Mouse (Mus musculus): ENCODE data around the gene Vps45. TPM values are rescaled to one million over a fixed set of nuclear protein-coding genes. Genes with fewer than 3 reads are reported as not detected.
A peak's percentile ranks its signal among the peaks of the same experiment; 100 is the strongest.

Gene Vps45
- polyA plus RNA-seq, 1 experiment from 2014 or later, result 17.6 TPM

DNA sequence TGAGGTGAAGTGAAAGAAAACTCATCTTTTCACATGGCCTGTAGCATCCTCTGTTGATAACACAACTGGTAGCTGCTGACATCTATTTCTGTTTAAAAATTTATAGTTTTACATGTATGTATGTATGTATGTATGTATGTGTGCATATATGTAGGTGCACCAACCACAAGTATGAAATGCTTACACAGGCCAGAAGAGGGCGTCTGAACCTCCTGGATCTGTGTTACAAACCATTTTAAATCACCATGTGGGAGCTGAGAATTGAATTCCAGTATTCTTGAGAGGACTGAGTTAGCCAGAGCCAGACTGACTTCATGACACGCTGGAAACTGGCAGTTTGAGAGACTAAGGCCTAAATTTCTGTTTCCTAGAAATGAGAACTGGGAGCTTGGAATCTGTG is 32.9 kb upstream of the Vps45 start:
- no peak overlapping the region for H3K27ac ChIP-seq
- H3K9me3 ChIP-seq (replicated peaks), result no peaks in the 10 kb centered on the region
- peaks cover 17% of the 10 kb centered on the region for H3K4me1 ChIP-seq
- H3K9ac ChIP-seq, result no peak overlapping the region
- WGBS (ENCODE audit: insufficient replicate concordance), result 54% methylated on average over 2 of the region's 2 CpGs
- H3K4me2 ChIP-seq, result no peak overlapping the region
- ATAC-seq, result no peak
- H3K27me3 ChIP-seq (replicated peaks), result no peaks in the 10 kb centered on the region
- H3K4me3 ChIP-seq, result no peak overlapping the region
- H3K36me3 ChIP-seq, result no peaks in the 10 kb centered on the region

DNA sequence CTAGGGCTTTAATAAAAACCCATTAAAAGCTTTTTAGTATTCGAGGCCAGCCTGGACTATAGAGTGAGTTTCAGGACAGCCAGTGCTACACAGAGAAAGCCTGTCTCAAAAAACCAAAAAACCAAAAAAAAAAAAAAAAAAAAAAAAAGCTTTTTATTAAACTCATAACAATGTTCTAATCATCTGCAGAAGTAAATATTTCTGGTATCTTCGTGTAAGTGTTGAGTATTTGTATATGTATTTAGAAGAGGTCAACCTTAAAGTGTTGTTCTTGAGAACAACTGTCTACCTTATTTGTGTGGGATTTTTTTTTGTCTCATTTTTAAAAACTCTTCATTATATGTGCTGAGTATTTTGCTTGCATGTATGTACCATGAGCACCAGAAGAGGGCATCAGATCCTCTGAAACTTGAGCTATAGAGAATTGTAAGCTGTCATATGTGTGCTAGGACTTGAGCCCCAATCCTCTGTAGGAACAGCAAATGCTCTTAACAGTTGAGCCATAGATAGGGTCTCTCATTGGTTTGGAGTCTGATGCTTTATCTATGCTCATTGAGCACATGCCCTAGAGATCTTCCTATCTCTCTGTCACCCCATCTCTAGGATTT is 31.7 kb upstream of the Vps45 start:
- H3K4me2 ChIP-seq, result no peak overlapping the region
- no peak overlapping the region for H3K27ac ChIP-seq
- no peaks in the 10 kb centered on the region for H3K9me3 ChIP-seq (replicated peaks)
- no peak for ATAC-seq
- no peaks in the 10 kb centered on the region for H3K36me3 ChIP-seq
- WGBS (ENCODE audit: insufficient replicate concordance), result 25% methylated on average over 2 of the region's 2 CpGs
- H3K9ac ChIP-seq, result no peak overlapping the region
- H3K4me1 ChIP-seq, result peaks cover 18% of the 10 kb centered on the region
- H3K27me3 ChIP-seq (replicated peaks), result no peaks in the 10 kb centered on the region
- H3K4me3 ChIP-seq, result no peak overlapping the region

DNA sequence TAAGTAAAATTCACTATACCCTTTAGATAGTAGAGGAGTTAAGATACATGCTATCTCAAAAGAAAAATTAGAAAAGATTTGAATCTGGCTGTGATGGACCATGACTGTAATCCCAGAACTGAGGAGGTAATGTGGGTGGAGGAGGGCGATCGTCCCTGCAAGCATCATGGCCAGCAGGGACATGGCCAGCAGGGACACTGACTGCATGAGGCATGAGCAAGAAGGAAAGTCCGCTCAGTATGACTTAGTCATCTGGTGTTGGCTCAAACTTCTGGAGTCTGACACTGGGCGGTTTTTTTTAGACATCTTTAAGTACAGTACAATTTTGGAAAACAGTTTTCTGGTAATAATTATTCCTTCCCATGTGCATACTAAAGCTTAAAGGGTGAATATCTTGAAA is 29.5 kb upstream of the Vps45 start:
- WGBS (ENCODE audit: insufficient replicate concordance), result 71% methylated on average over 4 of the region's 4 CpGs
- no peaks in the 10 kb centered on the region for H3K9me3 ChIP-seq (replicated peaks)
- H3K4me1 ChIP-seq, result peaks cover 18% of the 10 kb centered on the region
- H3K27me3 ChIP-seq (replicated peaks), result no peaks in the 10 kb centered on the region
- H3K4me3 ChIP-seq, result no peak overlapping the region
- H3K9ac ChIP-seq, result no peak overlapping the region
- H3K36me3 ChIP-seq, result no peaks in the 10 kb centered on the region
- H3K27ac ChIP-seq, result peak overlapping the region; percentile 57; the same call in 1 of the 2 replicates
- no peak overlapping the region for H3K4me2 ChIP-seq
- ATAC-seq, result no peak

DNA sequence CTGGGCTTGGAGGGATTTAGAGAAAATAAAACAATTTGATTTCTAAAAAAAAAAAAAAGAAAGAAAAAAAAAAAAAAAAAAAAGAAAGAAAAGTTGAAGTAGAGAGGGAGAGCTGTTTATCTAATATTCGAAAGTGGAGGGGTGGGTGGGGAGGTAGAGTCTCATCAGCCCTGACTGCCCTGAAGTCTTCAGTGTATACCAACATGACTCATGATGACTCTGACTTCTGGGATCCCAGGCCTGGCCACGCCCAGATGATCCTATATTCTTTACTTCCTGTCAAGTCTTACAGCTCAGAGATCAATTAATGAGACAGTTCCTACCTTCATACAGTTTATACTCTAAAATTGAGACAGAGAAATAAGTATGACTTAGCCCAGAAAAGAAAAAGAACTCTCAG is 29.0 kb upstream of the Vps45 start:
- peak; percentile 89 for ATAC-seq
- peak overlapping the region; percentile 79 for H3K27ac ChIP-seq
- H3K9ac ChIP-seq, result no peak overlapping the region

DNA sequence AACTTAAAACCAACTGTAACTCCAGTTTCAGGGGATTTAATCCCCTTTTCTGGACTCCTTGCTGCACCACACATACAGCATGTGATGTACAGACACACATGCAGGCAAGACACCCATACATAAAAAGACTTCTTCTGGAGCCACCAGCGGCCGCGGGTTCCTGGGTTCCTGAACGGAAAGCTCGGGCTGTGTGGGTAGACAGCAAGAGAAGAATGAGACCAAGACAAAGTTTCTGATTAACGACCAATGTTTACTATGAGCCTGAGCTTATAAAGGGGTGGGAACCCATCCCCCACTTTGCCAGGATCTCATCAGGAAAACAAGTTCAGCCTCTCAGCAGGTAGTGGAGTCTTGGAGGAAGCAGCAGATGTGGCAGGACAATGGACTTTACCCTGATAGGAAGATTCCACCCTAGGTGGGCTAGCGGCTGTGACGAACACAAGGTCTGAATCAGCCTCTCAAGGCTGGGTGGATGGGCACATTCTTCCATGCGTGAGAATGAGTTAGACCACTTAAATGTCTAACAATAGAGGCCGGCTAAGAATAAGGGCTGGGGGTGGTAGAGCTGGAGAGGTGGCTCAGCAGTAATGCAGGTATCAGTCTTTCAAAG is 26.0 kb upstream of the Vps45 start:
- peaks cover 28% of the 10 kb centered on the region for H3K4me1 ChIP-seq
- H3K9ac ChIP-seq, result no peak overlapping the region
- no peaks in the 10 kb centered on the region for H3K36me3 ChIP-seq
- H3K4me2 ChIP-seq, result no peak overlapping the region
- H3K27me3 ChIP-seq (replicated peaks), result no peaks in the 10 kb centered on the region
- 80% methylated on average over 10 of the region's 10 CpGs for WGBS (ENCODE audit: insufficient replicate concordance)
- H3K27ac ChIP-seq, result no peak overlapping the region
- H3K9me3 ChIP-seq (replicated peaks), result no peaks in the 10 kb centered on the region
- H3K4me3 ChIP-seq, result no peak overlapping the region
- no peak for ATAC-seq

More for the DNA sequence above, 29.0 kb upstream of the Vps45 start:
- Histone ChIP-seq H3K4me3 (no peak overlapping the region), H3K27me3 (replicated peaks) (no peaks in the 10 kb centered on the region), H3K4me1 (peaks cover 24% of the 10 kb centered on the region), H3K9me3 (replicated peaks) (no peaks in the 10 kb centered on the region), H3K4me2 (0 out of 2 replicates have a peak overlapping the region, but pooled peaks have one; percentile 31), H3K36me3 (no peaks in the 10 kb centered on the region)
- 50% methylated on average over 2 of the region's 2 CpGs for WGBS (ENCODE audit: insufficient replicate concordance)

DNA sequence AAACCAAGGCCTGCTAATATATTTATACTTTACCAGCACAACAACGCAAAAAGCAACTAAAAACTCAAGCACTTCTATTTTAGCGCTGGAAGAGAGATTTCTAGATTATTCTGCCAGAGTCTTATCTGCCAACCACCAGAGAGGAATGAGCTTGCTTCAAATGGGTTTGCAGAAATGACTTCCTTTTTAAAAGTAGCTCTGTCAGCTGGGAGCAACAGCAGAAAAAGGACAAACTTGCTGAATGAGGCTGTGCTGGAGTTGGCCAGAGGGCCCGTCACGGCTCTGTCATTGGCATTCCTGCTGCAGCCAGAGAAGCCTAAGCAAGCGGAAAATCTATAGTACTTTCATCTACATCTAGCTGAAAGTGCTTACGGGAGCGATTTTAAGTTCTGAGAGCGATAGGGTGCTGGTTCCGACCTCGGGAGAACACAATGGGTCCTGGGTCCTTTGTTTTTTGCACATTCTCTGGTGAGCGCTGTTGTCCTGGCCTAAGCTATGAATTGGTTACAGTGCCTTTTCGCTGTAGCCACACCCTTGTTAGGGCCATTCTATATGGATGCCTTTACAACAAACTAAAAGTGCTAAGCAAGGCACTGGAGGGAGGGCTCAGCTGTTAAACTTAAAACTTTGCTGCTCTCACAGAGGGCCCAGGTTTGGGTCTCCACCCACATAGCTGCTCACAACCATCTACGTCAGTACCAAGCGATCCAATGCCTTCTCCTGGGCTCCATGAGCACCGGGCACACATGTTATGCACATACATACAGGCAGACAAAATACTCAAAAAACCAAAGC is 24.6 kb upstream of the Vps45 start:
- Histone ChIP-seq H3K27ac (peak overlapping the region; percentile 58), H3K4me2 (peak overlapping the region; percentile 40), H3K27me3 (replicated peaks) (no peaks in the 10 kb centered on the region), H3K9ac (peak overlapping the region; percentile 17; the same call in 1 of the 2 replicates), H3K9me3 (replicated peaks) (no peaks in the 10 kb centered on the region), H3K4me1 (peaks cover 23% of the 10 kb centered on the region), H3K4me3 (no peak overlapping the region), H3K36me3 (no peaks in the 10 kb centered on the region)
- no peak for ATAC-seq
- WGBS (ENCODE audit: insufficient replicate concordance), result 54% methylated on average over 15 of the region's 15 CpGs

DNA sequence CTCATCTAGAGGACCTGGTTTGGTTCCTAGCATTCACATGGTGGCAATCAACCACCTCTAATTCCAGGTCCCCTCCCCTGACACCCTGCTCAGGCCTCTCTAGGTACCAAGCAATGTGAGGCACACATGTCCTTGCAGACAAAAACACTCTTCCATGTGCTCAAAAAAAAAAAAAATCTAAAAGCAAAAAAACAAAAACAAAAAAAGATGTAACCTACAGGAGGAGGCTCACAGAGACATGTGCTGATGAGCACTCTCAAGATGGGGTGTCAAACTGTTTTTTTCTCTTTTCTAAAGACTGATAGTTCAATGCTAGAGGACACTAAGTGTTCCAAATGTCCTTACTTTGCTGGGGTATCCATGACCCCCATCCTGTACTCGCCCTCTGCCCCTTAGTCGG is 23.8 kb upstream of the Vps45 start:
- Histone ChIP-seq H3K4me1 (peaks cover 23% of the 10 kb centered on the region), H3K27ac (peak overlapping the region; percentile 60; the same call in 1 of the 2 replicates), H3K9ac (peak overlapping the region; percentile 17; the same call in 1 of the 2 replicates), H3K4me2 (no peak overlapping the region), H3K36me3 (no peaks in the 10 kb centered on the region), H3K27me3 (replicated peaks) (peaks cover 4% of the 10 kb centered on the region; the same call in 1 of the 2 replicates), H3K9me3 (replicated peaks) (no peaks in the 10 kb centered on the region), H3K4me3 (no peak overlapping the region)
- WGBS (ENCODE audit: insufficient replicate concordance), result 77% methylated on average over 2 of the region's 2 CpGs
- no peak for ATAC-seq

DNA sequence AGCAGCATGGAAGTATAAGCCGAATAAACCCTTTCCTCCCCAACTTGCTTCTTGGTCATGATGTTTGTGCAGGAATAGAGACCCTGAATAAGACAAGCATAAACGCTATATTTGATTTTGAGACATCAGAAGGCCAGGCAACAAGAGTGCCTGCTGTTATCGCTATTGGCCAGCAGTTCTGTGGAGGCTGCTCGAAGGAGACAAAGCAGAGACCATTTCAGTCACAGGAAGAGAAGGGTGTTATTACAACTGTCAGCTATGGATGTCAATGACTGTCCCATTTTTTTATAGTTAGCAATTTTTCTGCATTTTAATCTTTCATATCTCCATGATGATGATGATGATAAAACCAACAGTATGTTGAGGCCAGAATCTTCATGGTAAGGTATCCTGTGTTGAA is 23.4 kb upstream of the Vps45 start:
- 66% methylated on average over 4 of the region's 4 CpGs for WGBS (ENCODE audit: insufficient replicate concordance)
- Histone ChIP-seq H3K9me3 (replicated peaks) (no peaks in the 10 kb centered on the region), H3K9ac (no peak overlapping the region), H3K4me3 (no peak overlapping the region), H3K27ac (peak overlapping the region; percentile 60; the same call in 1 of the 2 replicates), H3K27me3 (replicated peaks) (peaks cover 5% of the 10 kb centered on the region; the same call in 1 of the 2 replicates), H3K36me3 (no peaks in the 10 kb centered on the region), H3K4me2 (no peak overlapping the region), H3K4me1 (peaks cover 20% of the 10 kb centered on the region)
- ATAC-seq, result 0 out of 2 replicates have a peak, but pooled peaks have one; percentile 61

DNA sequence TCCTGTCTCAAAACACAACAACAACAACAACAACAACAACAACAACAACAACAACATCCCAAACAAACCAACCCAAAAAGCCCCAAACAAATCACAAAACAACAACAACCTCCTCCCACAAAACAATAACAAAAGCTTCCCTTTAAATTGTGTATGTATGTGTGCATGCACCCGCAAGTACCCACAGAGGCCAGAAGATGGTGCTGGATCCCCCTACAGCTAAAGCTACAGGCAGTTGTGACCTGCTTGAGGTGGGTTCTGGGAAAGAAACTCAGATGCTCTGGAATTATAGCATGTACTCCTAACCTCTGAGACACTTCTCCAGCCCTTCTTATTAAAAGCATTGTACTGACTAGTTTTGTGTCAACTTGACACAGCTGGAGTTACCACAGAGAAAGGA is 22.7 kb upstream of the Vps45 start:
- H3K27ac ChIP-seq, result no peak overlapping the region
- H3K9ac ChIP-seq, result no peak overlapping the region
- 0 out of 2 replicates have a peak, but pooled peaks have one; percentile 59 for ATAC-seq
- WGBS (ENCODE audit: insufficient replicate concordance), result 63% methylated on average over 1 of the region's 1 CpGs
- peaks cover 15% of the 10 kb centered on the region for H3K4me1 ChIP-seq
- H3K36me3 ChIP-seq, result no peaks in the 10 kb centered on the region
- peaks cover 5% of the 10 kb centered on the region; the same call in 1 of the 2 replicates for H3K27me3 ChIP-seq (replicated peaks)
- H3K4me3 ChIP-seq, result no peak overlapping the region
- no peak overlapping the region for H3K4me2 ChIP-seq
- H3K9me3 ChIP-seq (replicated peaks), result no peaks in the 10 kb centered on the region

DNA sequence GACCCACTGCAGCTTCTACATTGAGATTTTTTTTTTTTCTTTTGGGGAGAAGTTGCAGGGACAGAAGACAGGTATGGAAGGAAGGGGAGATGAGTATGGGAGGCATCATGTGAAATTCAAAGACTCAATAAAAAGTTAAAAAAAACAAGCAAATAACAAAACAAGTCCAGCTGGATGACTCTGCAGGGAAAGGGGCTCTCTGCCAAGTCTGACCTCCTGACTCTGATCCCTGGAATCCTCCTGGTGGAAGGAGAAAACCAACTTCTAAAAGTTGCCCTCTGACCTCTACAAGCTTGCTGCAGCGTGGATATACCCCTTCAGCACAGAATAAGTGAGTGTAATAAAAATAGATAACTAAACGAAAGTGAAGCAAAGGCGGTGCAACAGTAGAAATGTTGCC is 20.4 kb upstream of the Vps45 start:
- 70% methylated on average over 3 of the region's 3 CpGs for WGBS (ENCODE audit: insufficient replicate concordance)

DNA sequence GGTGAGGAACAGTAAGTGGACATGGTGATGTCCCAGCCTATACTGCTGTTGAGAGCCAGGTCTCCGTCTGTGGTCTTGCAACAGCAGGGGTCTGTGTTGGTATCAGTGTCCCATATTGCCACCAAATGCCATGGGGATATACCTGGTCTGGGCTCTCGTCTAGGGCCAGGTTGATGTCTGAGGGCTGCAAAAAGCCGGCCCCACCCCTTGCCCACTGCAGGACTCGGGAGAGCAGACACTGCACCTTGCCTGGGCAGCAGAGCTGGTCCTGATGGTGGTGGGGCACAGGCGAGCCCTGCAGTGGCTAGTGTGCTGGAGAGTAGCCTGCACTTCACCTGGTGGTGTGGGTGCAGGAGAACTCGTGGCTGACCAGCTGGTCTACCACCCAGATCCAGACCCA is 19.8 kb upstream of the Vps45 start:
- Histone ChIP-seq H3K27me3 (replicated peaks) (peaks cover 5% of the 10 kb centered on the region; the same call in 1 of the 2 replicates), H3K27ac (no peak overlapping the region), H3K9ac (no peak overlapping the region), H3K4me3 (no peak overlapping the region), H3K36me3 (no peaks in the 10 kb centered on the region), H3K4me1 (peaks cover 12% of the 10 kb centered on the region), H3K4me2 (no peak overlapping the region), H3K9me3 (replicated peaks) (no peaks in the 10 kb centered on the region)
- no peak for ATAC-seq
- WGBS (ENCODE audit: insufficient replicate concordance), result 52% methylated on average over 6 of the region's 6 CpGs

More for the DNA sequence above, 20.4 kb upstream of the Vps45 start:
- H3K4me1 ChIP-seq, result peaks cover 15% of the 10 kb centered on the region
- no peak overlapping the region for H3K9ac ChIP-seq
- no peak for ATAC-seq
- no peak overlapping the region for H3K27ac ChIP-seq
- peaks cover 5% of the 10 kb centered on the region; the same call in 1 of the 2 replicates for H3K27me3 ChIP-seq (replicated peaks)
- H3K36me3 ChIP-seq, result no peaks in the 10 kb centered on the region
- H3K4me2 ChIP-seq, result no peak overlapping the region
- H3K9me3 ChIP-seq (replicated peaks), result no peaks in the 10 kb centered on the region
- no peak overlapping the region for H3K4me3 ChIP-seq

Measured in liver, embryonic 12.5 days (tissue).